Mouse (Mus musculus) liver, adult 2 months (tissue): ENCODE data around the gene Strap.

Experiments used
- CTCF ChIP-seq: fragments of 200-500 bp; IDR thresholded peaks from 2 replicates; pipeline ENCODE4 v1.5.1; 2011; ENCODE audit warnings: low read depth, low read length, control low read depth
- POLR2A ChIP-seq: fragments of 200-500 bp; IDR thresholded peaks from 2 replicates; pipeline ENCODE4 v1.6.1; 2011; ENCODE audit warnings: low read length, control low read depth; ENCODE audit not compliant: insufficient read depth; ENCODE audit errors: extremely low read depth

GRCm38 (mm10) chr6:137771621-137772250, 36.9 kb downstream of the Strap start:
- TF ChIP-seq CTCF (no peak), POLR2A (no peak)
